Mouse (Mus musculus) olfactory bulb, adult 2 months (tissue): ENCODE results near the gene Dnajc8. TPM values are rescaled to one million over a fixed set of nuclear protein-coding genes. Genes with fewer than 3 reads are reported as not detected.

Experiments
- H3K27ac ChIP-seq: fragments of 200-500 bp; 2 replicates; pipeline ENCODE4 v1.5.1; 2012; ENCODE audit warnings: low read depth, low read length; ENCODE audit not compliant: insufficient read depth
- H3K4me1 ChIP-seq: fragments of 200-500 bp; 2 replicates; pipeline ENCODE4 v1.6.1; 2012; ENCODE audit warnings: low read length; ENCODE audit not compliant: control insufficient read depth, insufficient read depth
- H3K4me3 ChIP-seq: fragments of 200-500 bp; 2 replicates; pipeline ENCODE4 v1.5.1; 2012; ENCODE audit warnings: mild to moderate bottlenecking, low read depth, low read length, moderate library complexity; ENCODE audit not compliant: insufficient read depth
- CTCF ChIP-seq: fragments of 200-500 bp; IDR thresholded peaks from 2 replicates; pipeline ENCODE4 v1.5.1; 2012; ENCODE audit warnings: low read depth, mild to moderate bottlenecking, low read length, moderate library complexity; ENCODE audit not compliant: insufficient read depth
- POLR2A ChIP-seq: fragments of 200-500 bp; IDR thresholded peaks from 2 replicates; pipeline ENCODE4 v1.6.1; 2012; ENCODE audit warnings: mild to moderate bottlenecking, low read depth, low read length, moderate library complexity; ENCODE audit not compliant: insufficient read depth
- WGBS: fragments of 180-500 bp; shearing (Covaris S2); methylation state at CpG from one replicate; pipeline ENCODE4 v1.1.7; 2018; 5-methylcytosine and 5-hydroxymethylcytosine counted together
- polyA plus RNA-seq: library from polyadenylated mRNA; stranded (reverse); fragments of >200 nt; gene quantifications from 2 replicates; pipeline ENCODE4 v1.2.4, GENCODE M21; 2012; ENCODE audit warnings: low replicate concordance; ENCODE audit not compliant: missing spikeins, insufficient read depth, insufficient read length

Dnajc8 gene
- polyA plus RNA-seq, 1 experiment, result 577 TPM

DNA sequence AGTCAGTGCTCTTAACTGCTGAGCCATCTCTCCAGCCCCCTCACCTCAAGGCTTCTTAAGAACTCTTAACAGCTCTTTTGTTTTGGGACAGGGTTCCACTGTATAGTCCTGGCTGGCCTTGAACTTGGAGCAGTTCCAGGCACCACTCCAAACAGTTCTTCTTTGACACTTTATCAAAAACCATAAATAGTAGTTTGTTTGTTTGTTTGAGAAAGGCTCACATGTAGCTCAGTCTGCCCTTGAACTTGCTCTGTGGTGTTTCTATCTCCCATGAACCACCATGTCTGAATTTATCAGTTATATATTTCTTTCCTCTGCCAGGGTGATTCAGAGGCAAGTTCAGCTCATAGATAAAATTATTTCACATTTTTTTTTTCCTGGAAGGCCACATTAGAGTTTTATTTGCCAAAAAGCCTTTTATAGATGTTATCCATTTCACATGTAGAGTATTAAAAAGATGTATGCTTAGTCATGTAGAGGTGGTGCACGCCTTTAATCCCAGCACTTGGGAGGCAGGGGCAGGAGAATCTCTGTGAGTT, 39.5 kb downstream of the Dnajc8 start:
- Histone ChIP-seq H3K27ac (no peak overlapping the region), H3K4me1 (no peaks in the 10 kb centered on the region), H3K4me3 (no peak overlapping the region)
- TF ChIP-seq CTCF, result no peak
- no peak for TF ChIP-seq POLR2A
- WGBS, result 91% methylated on average over 1 of the region's 1 CpGs

DNA sequence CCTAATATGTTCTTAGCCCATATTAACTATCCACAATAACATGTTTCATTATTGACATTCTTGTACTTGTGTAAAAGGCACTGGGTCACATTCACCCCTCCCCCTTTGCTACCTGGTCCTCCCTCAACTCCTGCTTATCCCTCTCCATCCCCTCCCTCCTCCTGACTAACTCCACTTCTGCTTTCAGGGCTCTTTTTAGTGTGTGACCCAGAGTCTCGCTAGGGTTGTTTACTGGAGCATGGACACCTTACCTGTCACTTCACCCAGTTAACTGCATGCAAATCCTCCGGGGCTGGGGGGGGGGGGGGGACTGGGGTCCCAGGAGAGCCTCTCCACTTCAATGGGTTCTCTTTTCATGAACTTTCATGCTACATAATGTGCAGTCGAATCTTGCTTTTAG, 48.4 kb downstream of the Dnajc8 start:
- Histone ChIP-seq H3K4me1 (no peaks in the 10 kb centered on the region), H3K4me3 (no peak overlapping the region), H3K27ac (no peak overlapping the region)
- 51% methylated on average over 3 of the region's 3 CpGs for WGBS
- TF ChIP-seq CTCF, result no peak
- no peak for TF ChIP-seq POLR2A

DNA sequence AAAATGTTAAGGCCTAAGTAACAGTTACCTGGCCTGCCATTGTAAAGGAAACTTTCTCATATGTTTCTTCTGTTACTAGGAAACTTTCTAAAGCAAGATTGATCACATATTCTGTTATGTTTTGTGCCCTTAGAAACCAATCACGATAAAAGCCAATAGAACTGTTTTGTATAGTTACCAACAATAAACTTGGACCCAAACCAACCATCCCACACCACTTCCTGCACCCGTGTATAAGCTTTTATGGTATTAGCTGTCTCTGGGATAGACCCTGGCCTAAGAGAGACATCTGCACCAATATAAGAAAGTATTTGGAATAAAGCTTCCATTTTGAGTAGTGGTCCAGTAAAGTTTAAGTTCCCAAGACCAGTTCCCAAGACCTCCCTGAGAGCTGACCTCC, 49.6 kb downstream of the Dnajc8 start:
- TF ChIP-seq POLR2A (no peak), CTCF (no peak)
- 74% methylated on average over 2 of the region's 2 CpGs for WGBS
- no peak overlapping the region for H3K27ac ChIP-seq
- H3K4me1 ChIP-seq, result no peaks in the 10 kb centered on the region
- H3K4me3 ChIP-seq, result no peak overlapping the region

DNA sequence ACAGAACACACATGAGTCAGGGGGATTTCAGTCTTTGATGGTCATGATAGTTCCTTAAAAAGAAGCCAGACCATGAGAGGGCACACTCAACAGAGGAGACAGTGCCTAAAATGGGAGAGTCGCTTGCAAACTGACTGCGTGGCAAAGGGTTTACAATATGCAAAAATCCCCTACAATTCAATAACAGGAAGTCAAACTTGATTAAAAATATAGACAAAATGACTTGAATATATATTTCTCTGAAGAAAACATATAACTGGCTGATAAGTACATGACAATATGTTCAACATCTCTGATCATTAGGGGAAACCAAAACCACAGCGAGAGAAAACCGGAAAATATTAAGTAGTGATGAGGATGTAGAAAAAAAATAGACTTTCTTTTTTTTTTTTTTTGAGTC, 50.9 kb downstream of the Dnajc8 start:
- no peak for TF ChIP-seq POLR2A
- no peak for TF ChIP-seq CTCF
- H3K4me1 ChIP-seq, result no peaks in the 10 kb centered on the region
- H3K4me3 ChIP-seq, result no peak overlapping the region
- WGBS, result 96% methylated on average over 4 of the region's 4 CpGs
- no peak overlapping the region for H3K27ac ChIP-seq

DNA sequence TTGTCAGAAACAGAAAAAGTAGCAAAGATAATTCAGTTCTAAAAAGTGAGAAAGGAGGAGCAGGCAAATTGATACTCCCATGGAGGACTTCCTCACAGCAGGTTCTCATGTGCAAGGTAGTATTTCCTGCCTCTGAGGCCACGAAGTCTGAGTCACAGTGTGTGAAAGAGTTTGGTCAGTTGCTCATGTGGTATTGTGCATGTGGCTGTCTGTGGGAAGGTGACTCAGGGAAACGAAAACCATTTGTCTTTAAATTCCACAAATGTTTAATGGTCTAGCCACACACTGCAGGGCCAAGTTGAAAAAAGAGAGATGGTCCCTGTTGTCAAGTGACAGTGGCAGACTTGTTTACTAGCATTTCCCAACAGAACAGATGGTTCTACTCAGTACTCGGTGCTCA, 53.2 kb downstream of the Dnajc8 start:
- Histone ChIP-seq H3K27ac (no peak overlapping the region), H3K4me1 (no peaks in the 10 kb centered on the region), H3K4me3 (no peak overlapping the region)
- TF ChIP-seq CTCF (no peak), POLR2A (no peak)
- 85% methylated on average over 3 of the region's 3 CpGs for WGBS

DNA sequence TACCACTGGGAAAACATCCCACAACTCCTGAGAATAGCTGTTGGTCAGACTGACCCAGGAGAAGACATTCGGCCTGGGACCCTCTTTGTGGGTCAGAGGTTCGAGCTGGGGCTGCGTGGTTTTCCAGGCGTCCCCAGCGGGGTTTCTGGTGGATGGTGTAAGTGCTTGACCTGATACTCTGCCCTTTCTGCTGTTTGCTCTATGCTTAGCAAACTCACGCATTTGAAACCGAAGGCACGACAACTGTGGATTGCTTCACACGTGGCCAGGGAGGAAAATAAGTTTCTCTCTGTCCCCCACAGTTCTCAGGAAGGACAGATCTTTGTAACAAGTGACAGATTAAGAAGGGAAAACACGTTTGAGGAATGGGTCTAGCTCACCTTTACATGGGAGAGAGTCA, 55.3 kb downstream of the Dnajc8 start:
- Histone ChIP-seq H3K27ac (no peak overlapping the region), H3K4me1 (no peaks in the 10 kb centered on the region), H3K4me3 (no peak overlapping the region)
- 87% methylated on average over 10 of the region's 10 CpGs for WGBS
- TF ChIP-seq POLR2A, result no peak
- no peak for TF ChIP-seq CTCF

DNA sequence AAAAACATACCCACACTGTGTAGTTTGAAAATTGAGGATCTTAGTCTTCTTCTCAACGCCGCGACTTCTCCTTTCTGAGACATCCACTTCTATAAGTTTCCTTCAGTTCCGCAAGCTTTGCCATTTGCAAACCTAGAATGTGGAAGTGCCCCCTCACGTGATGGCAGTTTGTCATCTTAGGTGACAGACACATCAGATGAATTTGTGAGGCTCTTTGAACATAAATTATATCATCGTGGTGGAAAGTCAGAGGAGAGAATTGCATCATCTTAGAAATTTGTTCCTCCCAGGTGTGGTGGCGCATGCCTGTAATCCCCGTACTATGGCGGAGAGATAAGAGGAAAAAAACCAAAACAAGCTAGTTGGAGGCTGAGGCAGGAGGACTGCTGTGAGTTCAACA, 57.6 kb downstream of the Dnajc8 start:
- WGBS, result 92% methylated on average over 9 of the region's 9 CpGs
- H3K27ac ChIP-seq, result no peak overlapping the region
- H3K4me3 ChIP-seq, result no peak overlapping the region
- TF ChIP-seq POLR2A (no peak), CTCF (no peak)
- no peaks in the 10 kb centered on the region for H3K4me1 ChIP-seq

DNA sequence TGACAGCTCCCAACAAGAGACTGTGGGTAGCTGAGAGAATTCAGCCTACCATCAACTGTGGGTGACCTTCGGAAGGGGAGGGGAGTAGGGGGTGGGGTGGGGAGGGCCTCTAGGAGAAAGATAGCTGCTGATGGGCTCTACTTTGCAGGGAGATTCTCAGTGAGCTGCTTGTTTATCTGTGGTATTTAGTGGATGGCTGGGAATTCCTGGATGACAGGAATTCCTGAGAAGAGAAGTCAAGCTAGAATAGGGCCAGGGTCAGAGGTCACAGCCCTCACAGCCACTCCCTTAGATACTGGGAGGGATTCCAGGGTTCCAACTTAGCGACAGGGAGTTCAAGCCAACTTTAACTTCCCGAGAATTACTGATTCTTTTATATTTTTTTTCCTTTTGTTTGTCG, 58.8 kb downstream of the Dnajc8 start:
- 59% methylated on average over 4 of the region's 4 CpGs for WGBS
- no peak for TF ChIP-seq POLR2A
- no peak for TF ChIP-seq CTCF
- Histone ChIP-seq H3K4me3 (no peak overlapping the region), H3K27ac (no peak overlapping the region), H3K4me1 (no peaks in the 10 kb centered on the region)

DNA sequence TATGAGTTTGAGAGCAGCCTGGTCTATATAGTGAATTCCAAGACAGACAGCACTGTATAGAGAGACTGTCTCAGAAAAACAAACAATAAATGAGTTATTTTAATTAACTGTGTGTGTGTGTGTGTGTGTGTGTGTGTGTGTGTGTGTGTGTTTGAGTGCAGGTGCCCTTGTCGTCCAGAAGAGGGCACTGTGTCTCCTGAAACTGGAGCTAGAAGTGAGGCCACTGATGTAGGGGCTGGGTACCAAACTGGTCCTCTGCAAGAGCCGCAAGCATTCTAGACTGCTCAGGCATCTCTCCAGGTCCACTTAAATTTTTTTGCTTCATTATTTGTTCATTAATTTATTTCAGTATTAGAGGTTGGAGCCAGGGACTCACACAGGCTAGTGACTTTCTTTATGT, 63.5 kb downstream of the Dnajc8 start:
- H3K4me3 ChIP-seq, result no peak overlapping the region
- TF ChIP-seq CTCF, result no peak
- TF ChIP-seq POLR2A, result no peak
- 89% methylated on average over 2 of the region's 2 CpGs for WGBS
- no peak overlapping the region for H3K27ac ChIP-seq
- no peaks in the 10 kb centered on the region for H3K4me1 ChIP-seq

DNA sequence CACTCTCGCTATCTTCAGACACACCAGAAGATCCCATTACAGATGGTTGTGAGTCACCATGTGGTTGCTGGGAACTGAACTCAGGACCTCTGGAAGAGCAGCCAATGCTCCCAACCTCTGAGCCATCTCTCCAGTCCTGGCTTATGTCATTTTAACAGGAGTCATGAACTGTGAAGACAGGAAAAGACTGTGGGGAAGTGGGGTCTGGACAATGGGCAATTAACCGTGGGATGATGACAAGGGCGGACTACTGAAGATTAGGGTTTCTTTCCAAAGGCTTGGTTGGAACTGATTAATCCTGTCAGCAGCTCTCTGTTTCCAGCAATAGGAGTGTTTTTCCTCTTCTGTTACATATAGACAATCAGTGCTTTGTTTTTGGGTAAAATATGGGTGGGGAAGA, 64.4 kb downstream of the Dnajc8 start:
- Histone ChIP-seq H3K4me1 (no peaks in the 10 kb centered on the region), H3K4me3 (no peak overlapping the region), H3K27ac (no peak overlapping the region)
- TF ChIP-seq POLR2A, result no peak
- no peak for TF ChIP-seq CTCF
- 85% methylated on average over 3 of the region's 3 CpGs for WGBS
